Mouse (Mus musculus) cerebellum, postnatal 14 days (tissue): Measurements from ENCODE around the gene Olfr392.

Experiments used
- DNase-seq, 2 experiments: peaks; one replicate each; pipeline ENCODE4 v3.0.0; 2021; ENCODE audit warnings: mixed read lengths in 2 of 2

Olfr392 gene

GRCm38 (mm10) chr11:73816949-73817348 is at the start of gene Olfr392:
TSS of gene Olfr392 (minus strand) at chr11:73817049.
- no peak for DNase-seq

- DNase-seq: no peak
These were observed 34.5 kb upstream of the Olfr392 start, which contains the start of gene Olfr393 for GRCm38 (mm10) chr11:73851354-73851753. TSS of gene Olfr393 (minus strand) at chr11:73851454.

GRCm38 (mm10) chr11:73802952-73803351 is 13.9 kb downstream of the Olfr392 start, which contains the start of gene Olfr391-ps:
TSS of gene Olfr391-ps (minus strand) at chr11:73803052.
- DNase-seq: no peak

- DNase-seq: no peak
These were observed 34.2 kb downstream of the Olfr392 start, which contains the start of gene Olfr390 for GRCm38 (mm10) chr11:73782664-73783063. TSS of gene Olfr390 (plus strand) at chr11:73782964.

- no peak for DNase-seq
These were observed 36.2 kb downstream of the Olfr392 start, which contains the start of gene Olfr389 for GRCm38 (mm10) chr11:73780613-73781012. TSS of gene Olfr389 (minus strand) at chr11:73780713.
